Mouse (Mus musculus) intestine, embryonic 16.5 days (tissue): ENCODE data around the gene Atp6v1a. TPM values are rescaled to one million over a fixed set of nuclear protein-coding genes. Genes with fewer than 3 reads are reported as not detected.

ENCODE experiments used
- ATAC-seq: fragments of 200-750 bp; cut with Nextera tagmentation; 2 replicates; pipeline ENCODE4 v1.8.0; 2017; ENCODE audit warnings: moderate TSS enrichment, moderate library complexity
- H3K27ac ChIP-seq: fragments of 300-500 bp; sonication (generic); 2 replicates; pipeline ENCODE4 v1.5.1; 2014; ENCODE audit warnings: mild to moderate bottlenecking, low read length
- H3K27me3 ChIP-seq: fragments of 300-500 bp; sonication (generic); replicated peaks from 2 replicates; pipeline ENCODE4 v1.6.1; 2014; ENCODE audit warnings: low read length, control low read depth, mixed read lengths; ENCODE audit not compliant: control insufficient read depth, insufficient read depth
- H3K36me3 ChIP-seq: fragments of 300-500 bp; sonication (generic); 2 replicates; pipeline ENCODE4 v1.6.1; 2014; ENCODE audit warnings: low read length, control low read depth; ENCODE audit not compliant: control insufficient read depth, insufficient read depth
- H3K4me1 ChIP-seq: fragments of 300-500 bp; sonication (generic); 2 replicates; pipeline ENCODE4 v1.6.1; 2014; ENCODE audit warnings: low read length, control low read depth, mixed read lengths; ENCODE audit not compliant: control insufficient read depth, insufficient read depth
- H3K4me2 ChIP-seq: fragments of 300-500 bp; sonication (generic); 2 replicates; pipeline ENCODE4 v1.6.1; 2014; ENCODE audit warnings: low read depth, low read length, control low read depth
- H3K4me3 ChIP-seq: fragments of 300-500 bp; sonication (generic); 2 replicates; pipeline ENCODE4 v1.5.1; 2014; ENCODE audit warnings: mild to moderate bottlenecking, low read length
- H3K9ac ChIP-seq: fragments of 300-500 bp; sonication (generic); 2 replicates; pipeline ENCODE4 v1.6.1; 2014; ENCODE audit warnings: low read depth, low read length
- H3K9me3 ChIP-seq: fragments of 300-500 bp; sonication (generic); 2 replicates; pipeline ENCODE4 v1.6.1; 2016; ENCODE audit warnings: low read length, control low read depth; ENCODE audit not compliant: control insufficient read depth
- WGBS: fragments of 180-500 bp; shearing (Covaris S2); extraction: QIAGEN DNeasy Blood & Tissue Kit; methylation state at CpG from one replicate; pipeline ENCODE4 v1.1.7; 2014; 5-methylcytosine and 5-hydroxymethylcytosine counted together
- polyA plus RNA-seq: library from polyadenylated mRNA; unstranded; fragments of >200 nt; fragmentation: Nextera tagmentation; extraction: Ambion mirVana; gene quantifications from 2 replicates; pipeline ENCODE4 v1.2.1, GENCODE M21; 2015

Gene Atp6v1a
- polyA plus RNA-seq, 1 experiment from 2014 or later, result 73.0 TPM

GRCm38 (mm10) chr16:44102925-44103324 is 36.6 kb downstream of the Atp6v1a start:
- WGBS, result 93% methylated on average over 2 of the region's 2 CpGs
- Histone ChIP-seq H3K27ac (no peak overlapping the region), H3K27me3 (no peaks in the 10 kb centered on the region), H3K4me2 (no peak overlapping the region), H3K4me3 (no peak overlapping the region), H3K4me1 (no peaks in the 10 kb centered on the region), H3K9me3 (no peaks in the 10 kb centered on the region), H3K9ac (no peak overlapping the region), H3K36me3 (peaks cover 37% of the 10 kb centered on the region)
- ATAC-seq, result no peak

- H3K27ac ChIP-seq, result no peak overlapping the region
- H3K4me3 ChIP-seq, result no peak overlapping the region
- H3K9ac ChIP-seq, result no peak overlapping the region
- H3K4me1 ChIP-seq, result no peaks in the 10 kb centered on the region
- H3K9me3 ChIP-seq, result no peaks in the 10 kb centered on the region
- no peak overlapping the region for H3K4me2 ChIP-seq
- ATAC-seq, result no peak
- H3K27me3 ChIP-seq, result no peaks in the 10 kb centered on the region
- H3K36me3 ChIP-seq, result peaks cover 34% of the 10 kb centered on the region
- 84% methylated on average over 12 of the region's 12 CpGs for WGBS
Observed at GRCm38 (mm10) chr16:44101181-44101710, 38.3 kb downstream of the Atp6v1a start.

DNA sequence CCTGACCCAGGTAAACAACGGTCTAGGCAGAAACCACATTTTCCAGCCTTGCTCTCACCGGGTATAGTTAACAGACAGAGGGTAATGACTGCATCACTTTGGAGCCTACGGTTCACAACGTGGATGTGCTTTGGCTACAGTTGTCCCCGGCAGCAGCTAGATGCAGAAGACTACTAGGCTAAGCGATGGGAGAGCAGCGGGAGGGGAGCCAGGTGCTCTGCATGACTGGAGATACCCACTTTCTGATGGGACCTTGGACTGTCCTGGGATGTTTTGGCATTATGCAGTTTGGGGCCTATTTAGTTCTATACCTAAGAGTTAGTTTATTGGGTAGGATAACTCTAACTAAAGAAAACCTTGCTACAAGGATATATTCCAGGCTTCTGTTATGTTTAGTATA is 40.1 kb downstream of the Atp6v1a start:
- WGBS, result 94% methylated on average over 7 of the region's 7 CpGs
- Histone ChIP-seq H3K9me3 (no peaks in the 10 kb centered on the region), H3K27ac (no peak overlapping the region), H3K4me1 (no peaks in the 10 kb centered on the region), H3K36me3 (peaks cover 36% of the 10 kb centered on the region), H3K4me3 (no peak overlapping the region), H3K27me3 (no peaks in the 10 kb centered on the region), H3K9ac (no peak overlapping the region), H3K4me2 (no peak overlapping the region)
- no peak for ATAC-seq

DNA sequence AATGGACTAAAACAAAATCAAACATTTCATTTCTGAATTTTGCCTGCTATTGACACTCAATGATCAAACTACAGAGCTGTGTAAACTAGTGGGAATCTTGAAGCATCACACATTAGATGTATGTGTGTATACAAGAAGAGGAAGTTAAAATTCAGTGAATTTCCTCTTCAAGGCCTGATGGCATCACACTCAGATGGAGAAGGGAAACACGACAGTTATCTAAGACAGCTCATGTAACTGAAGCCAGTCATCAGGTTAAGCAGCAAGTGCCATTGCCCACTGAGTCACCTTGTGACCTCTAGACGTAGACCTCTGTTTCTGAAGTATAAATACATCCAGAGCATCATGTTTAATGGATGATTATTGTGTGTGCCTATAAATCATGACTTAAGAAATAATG is 51.9 kb downstream of the Atp6v1a start:
- H3K27me3 ChIP-seq, result no peaks in the 10 kb centered on the region
- H3K27ac ChIP-seq, result no peak overlapping the region
- WGBS, result 54% methylated on average over 2 of the region's 2 CpGs
- no peak overlapping the region for H3K9ac ChIP-seq
- no peaks in the 10 kb centered on the region for H3K4me1 ChIP-seq
- ATAC-seq, result no peak
- H3K4me2 ChIP-seq, result no peak overlapping the region
- peaks cover 8% of the 10 kb centered on the region for H3K36me3 ChIP-seq
- no peaks in the 10 kb centered on the region for H3K9me3 ChIP-seq
- H3K4me3 ChIP-seq, result no peak overlapping the region

- Histone ChIP-seq H3K4me1 (no peaks in the 10 kb centered on the region), H3K36me3 (no peaks in the 10 kb centered on the region), H3K27me3 (no peaks in the 10 kb centered on the region), H3K9me3 (no peaks in the 10 kb centered on the region), H3K27ac (no peak within 1 kb of the TSS), H3K4me3 (peak within 1 kb of the TSS; percentile 70), H3K4me2 (peak within 1 kb of the TSS; percentile 80), H3K9ac (peak within 1 kb of the TSS; percentile 78)
- WGBS, result 6% methylated on average over 45 of the region's 45 CpGs
- ATAC-seq, result peak; percentile 94
Observed at GRCm38 (mm10) chr16:44063025-44063894, 76.2 kb downstream of the Atp6v1a start, which contains the start of gene Gramd1c. Gene Gramd1c, minus strand, starts transcription at chr16:44063345.

DNA sequence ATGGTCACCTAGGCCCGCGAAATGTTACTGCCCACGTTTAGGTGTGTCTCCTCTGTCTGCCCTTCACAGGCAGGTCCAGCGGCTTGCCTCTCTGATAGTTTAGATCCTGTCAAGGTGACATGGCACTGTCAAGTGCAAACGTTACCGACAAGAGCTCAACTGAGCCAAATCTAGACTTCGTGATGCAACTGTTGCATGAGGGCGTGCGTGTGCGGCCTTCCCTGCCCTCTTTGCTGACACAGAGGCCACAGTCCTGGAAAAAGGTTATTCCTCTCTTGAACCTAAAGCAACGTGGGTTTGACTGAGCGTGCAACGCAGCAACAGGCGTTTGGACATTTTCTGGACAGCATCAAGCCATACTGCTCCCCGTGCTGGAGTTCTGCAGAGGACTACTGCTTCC is 78.2 kb downstream of the Atp6v1a start:
- no peak overlapping the region for H3K27ac ChIP-seq
- H3K9me3 ChIP-seq, result no peaks in the 10 kb centered on the region
- H3K36me3 ChIP-seq, result no peaks in the 10 kb centered on the region
- no peak overlapping the region for H3K4me3 ChIP-seq
- no peak overlapping the region for H3K9ac ChIP-seq
- no peaks in the 10 kb centered on the region for H3K27me3 ChIP-seq
- ATAC-seq, result no peak
- no peaks in the 10 kb centered on the region for H3K4me1 ChIP-seq
- no peak overlapping the region for H3K4me2 ChIP-seq
- 90% methylated on average over 15 of the region's 15 CpGs for WGBS

DNA sequence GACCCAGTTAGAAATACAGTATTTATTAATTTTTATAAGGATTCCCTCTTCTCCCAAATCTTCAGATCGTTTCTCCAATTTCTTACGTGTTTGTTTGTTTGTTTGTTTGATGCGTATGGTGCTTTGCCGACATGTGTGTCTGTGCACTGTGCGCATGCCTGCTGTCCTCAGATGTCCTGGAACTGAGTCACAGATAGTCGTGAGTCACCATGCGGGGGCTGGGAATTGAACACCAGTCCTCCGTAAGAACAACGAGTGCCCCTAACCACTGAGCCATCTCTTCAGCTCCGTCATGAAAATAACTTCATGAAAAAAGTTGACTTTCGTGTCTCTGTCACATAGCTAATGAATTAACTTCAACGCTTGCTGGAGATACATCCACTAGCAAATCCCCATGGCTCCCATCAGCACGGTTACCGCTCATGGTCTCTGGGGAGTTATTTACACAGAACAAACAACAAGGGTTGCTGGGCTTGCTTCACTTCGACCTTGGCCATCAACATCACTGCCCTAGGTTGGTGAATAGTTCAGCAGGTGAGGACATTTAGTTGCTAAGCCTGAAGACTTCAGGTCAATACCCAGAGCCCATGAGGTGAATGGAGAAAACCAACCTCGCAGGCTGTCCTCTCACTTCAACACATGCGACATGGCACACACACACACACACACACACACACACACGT is 78.8 kb downstream of the Atp6v1a start:
- no peak for ATAC-seq
- no peak overlapping the region for H3K9ac ChIP-seq
- H3K4me2 ChIP-seq, result no peak overlapping the region
- H3K27me3 ChIP-seq, result no peaks in the 10 kb centered on the region
- H3K36me3 ChIP-seq, result no peaks in the 10 kb centered on the region
- no peaks in the 10 kb centered on the region; the same call in 1 of the 2 replicates for H3K9me3 ChIP-seq
- no peak overlapping the region for H3K4me3 ChIP-seq
- H3K27ac ChIP-seq, result no peak overlapping the region
- WGBS, result 90% methylated on average over 18 of the region's 18 CpGs
- H3K4me1 ChIP-seq, result no peaks in the 10 kb centered on the region

GRCm38 (mm10) chr16:44058745-44059144 is 80.8 kb downstream of the Atp6v1a start:
- no peaks in the 10 kb centered on the region for H3K36me3 ChIP-seq
- H3K27me3 ChIP-seq, result no peaks in the 10 kb centered on the region
- H3K9ac ChIP-seq, result no peak overlapping the region
- 22% methylated on average over 10 of the region's 10 CpGs for WGBS
- H3K4me1 ChIP-seq, result no peaks in the 10 kb centered on the region
- no peak overlapping the region for H3K4me2 ChIP-seq
- no peak overlapping the region for H3K27ac ChIP-seq
- no peaks in the 10 kb centered on the region; the same call in 1 of the 2 replicates for H3K9me3 ChIP-seq
- no peak overlapping the region for H3K4me3 ChIP-seq
- no peak for ATAC-seq

- Histone ChIP-seq H3K9me3 (no peaks in the 10 kb centered on the region; the same call in 1 of the 2 replicates), H3K36me3 (no peaks in the 10 kb centered on the region), H3K4me3 (no peak overlapping the region), H3K27me3 (no peaks in the 10 kb centered on the region), H3K27ac (no peak overlapping the region), H3K4me1 (no peaks in the 10 kb centered on the region), H3K9ac (no peak overlapping the region), H3K4me2 (no peak overlapping the region)
- ATAC-seq, result no peak
- WGBS, result 62% methylated on average over 8 of the region's 8 CpGs
Observed at GRCm38 (mm10) chr16:44055766-44056165, 83.7 kb downstream of the Atp6v1a start.
